In genomic region chr9:69439805-69440357, GRCm38 (mm10) we compare ENCODE assay signal across 10 mouse cellular contexts. TPM values are rescaled to one million over a fixed set of nuclear protein-coding genes. Genes with fewer than 3 reads are reported as not detected.
A peak's percentile ranks its signal among the peaks of the same experiment; 100 is the strongest.
DNase-seq lines count a peak whose midpoint lies in the region; ATAC-seq and TF ChIP-seq lines count a peak whose summit lies in the region.
"Had no signal": no experiment of that assay in that cellular context is flagged by ENCODE, and none has a peak within 500 bp of the region (broad histone marks: within the 10 kb centered on the region; RNA-seq: fewer than 3 reads in every experiment).

No protein-coding gene starts in this region.

- no peaks in the 10 kb centered on the region for H3K36me3 ChIP-seq in lung, postnatal 0 days (ENCODE audit: insufficient read depth, low read length)
- H3K36me3 ChIP-seq: forebrain, embryonic 12.5 days had no signal

- no peaks in the 10 kb centered on the region for H3K9me3 ChIP-seq in lung, postnatal 0 days (ENCODE audit: low read length)
- H3K9me3 ChIP-seq: forebrain, embryonic 12.5 days had no signal

- H3K27ac ChIP-seq in lung, postnatal 0 days (ENCODE audit: low read length) = no peak overlapping the region
- H3K27ac ChIP-seq: forebrain, embryonic 12.5 days had no signal

- no peaks in the 10 kb centered on the region; the same call in 1 of the 2 replicates for H3K4me1 ChIP-seq in lung, postnatal 0 days (ENCODE audit: insufficient read depth, low read depth, low read length)

- TF ChIP-seq CTCF in lung, postnatal 0 days (IDR thresholded peaks at IDR 0.05) = peak; percentile 55

- ATAC-seq in lung, postnatal 0 days = peak; percentile 75
- no peak for ATAC-seq in cerebellum, adult (ENCODE audit: insufficient number of reproducible peaks, low FRiP score, low TSS enrichment)

- peak overlapping the region; percentile 27 for H3K4me2 ChIP-seq in lung, postnatal 0 days (replicated peaks; ENCODE audit: low read depth, low read length)
- H3K4me2 ChIP-seq: forebrain, embryonic 12.5 days had no signal

- peak; percentile 62 for TF ChIP-seq EP300 in lung, postnatal 0 days (IDR thresholded peaks at IDR 0.05)

- H3K4me3 ChIP-seq in lung, postnatal 0 days (ENCODE audit: low read depth, low read length) = no peak overlapping the region
- H3K4me3 ChIP-seq: forebrain, embryonic 12.5 days had no signal

- DNase-seq in adrenal gland, postnatal 14 days = peak; percentile 53
- DNase-seq in adrenal gland, postnatal 25 days = no peak
- peak; percentile 92 for DNase-seq in adipocyte (ENCODE audit: low spot score)
- DNase-seq in kidney, adult 11 months = peak; percentile 69
- peak; percentile 95 for DNase-seq in lung, postnatal 0 days (ENCODE audit: low spot score)
- no peak for DNase-seq in neural tube, embryonic 10.5 days (ENCODE audit: extremely low spot score, low spot score)
- no peak for DNase-seq in MN1 (ENCODE audit: low spot score)

- 17% methylated on average over 7 of the region's 7 CpGs for WGBS in lung, postnatal 0 days

- H3K9ac ChIP-seq in lung, postnatal 0 days (replicated peaks; ENCODE audit: low read depth) = no peak overlapping the region
- H3K9ac ChIP-seq: forebrain, embryonic 12.5 days had no signal

- H3K27me3 ChIP-seq in lung, postnatal 0 days (replicated peaks; ENCODE audit: insufficient read depth, low read length) = no peaks in the 10 kb centered on the region
- H3K27me3 ChIP-seq: CH12.LX; forebrain, embryonic 12.5 days had no signal

RNA-seq across cellular contexts. Expression of gene Anxa2, which starts 13.5 kb away (rescaled TPM):
- 302 and 335 TPM in 2 replicates for total RNA-seq in adrenal gland, postnatal 14 days (2021)
- 390 and 445 TPM in 2 replicates for total RNA-seq in adrenal gland, postnatal 25 days (2021)
- polyA plus RNA-seq in lung, postnatal 0 days (2015; fragmentation: Nextera tagmentation; extraction: Ambion mirVana) = 1,095 and 1,144 TPM in 2 replicates

RNA-seq across cellular contexts. Expression of gene Ice2, which starts 42.2 kb away (rescaled TPM):
- total RNA-seq in adrenal gland, postnatal 14 days (2021) = 14.3 and 16.3 TPM in 2 replicates
- total RNA-seq in adrenal gland, postnatal 25 days (2021) = 16.9 and 19.8 TPM in 2 replicates
- 7.3 and 8.1 TPM in 2 replicates for polyA plus RNA-seq in lung, postnatal 0 days (2015; fragmentation: Nextera tagmentation; extraction: Ambion mirVana)

Comparison
In these comparisons a context has a peak if more than half of its experiments do, and no peak if none do; other contexts are left out.
1. DNase-seq: peak in adrenal gland, postnatal 14 days (single experiment), adipocyte (single experiment), kidney, adult 11 months (single experiment) and lung, postnatal 0 days (single experiment); none in adrenal gland, postnatal 25 days (single experiment), neural tube, embryonic 10.5 days (single experiment) and MN1 (single experiment).